Mouse (Mus musculus) fat pad, adult 2 months (tissue): ENCODE measurements around the gene 2410131K14Rik.

Experiments used
- DNase-seq: peaks from one replicate; pipeline ENCODE4 v3.0.0-alpha.2; 2011; ENCODE audit warnings: low read depth, low spot score; ENCODE audit errors: extremely low read depth

The 2410131K14Rik gene

DNA sequence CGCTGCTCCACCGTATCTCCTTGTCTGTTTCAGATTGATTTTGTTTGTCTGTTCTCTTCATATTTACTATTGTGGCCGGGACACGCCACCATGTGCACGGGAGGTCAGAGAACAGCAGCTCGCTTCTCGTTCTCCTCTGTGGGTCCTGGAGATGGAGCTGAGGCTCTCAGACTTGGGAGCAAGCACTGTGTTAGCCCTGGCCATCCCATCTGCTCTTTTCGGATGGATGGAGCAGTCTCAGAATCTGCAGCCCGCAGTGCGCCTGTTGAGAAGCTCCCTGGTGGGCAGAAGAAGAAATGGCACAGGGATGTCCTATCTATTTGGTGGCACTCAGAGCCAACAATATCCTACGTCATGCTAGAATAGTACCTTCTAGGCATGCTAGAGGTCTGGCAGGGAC is 15.6 kb downstream of the 2410131K14Rik start:
- DNase-seq = no peak

DNA sequence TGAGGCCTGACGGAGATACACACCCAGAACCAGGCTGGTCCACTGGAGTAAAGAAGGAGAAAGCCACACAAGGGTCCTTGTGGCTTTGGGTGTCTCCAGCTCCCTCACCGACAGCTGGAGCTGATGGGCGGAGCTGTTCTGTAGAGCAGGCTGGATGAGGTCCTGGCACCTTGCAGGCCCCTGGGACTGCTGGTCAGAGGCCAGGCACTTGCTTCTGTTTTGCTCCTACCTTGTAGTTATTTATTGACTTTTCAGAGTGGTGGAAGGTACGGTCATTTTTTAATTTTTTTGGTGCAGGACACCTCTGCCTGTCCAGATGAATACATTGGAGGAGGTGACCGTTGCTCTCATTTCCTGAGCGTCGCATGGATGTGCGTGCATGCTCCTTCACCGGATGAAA is 16.2 kb downstream of the 2410131K14Rik start:
- no peak for DNase-seq

DNA sequence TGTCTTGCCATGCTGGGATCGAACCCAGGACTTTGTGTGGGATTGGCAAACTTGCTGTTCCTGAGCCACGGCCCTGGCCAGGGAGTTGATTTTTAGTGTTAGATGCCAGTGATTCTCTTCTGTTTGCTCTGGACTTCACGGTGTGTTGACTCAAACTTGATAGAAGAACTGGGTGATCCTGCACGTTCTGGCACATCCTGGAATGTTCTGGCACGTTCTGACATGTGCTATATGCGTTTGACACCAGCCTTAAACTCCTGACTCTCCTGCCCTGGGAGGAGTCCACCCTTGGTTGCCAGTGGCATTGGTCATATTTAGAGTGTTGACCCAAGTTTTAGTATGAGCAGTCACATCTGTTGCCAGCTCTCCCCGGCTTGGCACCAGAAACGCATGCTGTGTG is 17.4 kb downstream of the 2410131K14Rik start:
- DNase-seq = no peak

DNA sequence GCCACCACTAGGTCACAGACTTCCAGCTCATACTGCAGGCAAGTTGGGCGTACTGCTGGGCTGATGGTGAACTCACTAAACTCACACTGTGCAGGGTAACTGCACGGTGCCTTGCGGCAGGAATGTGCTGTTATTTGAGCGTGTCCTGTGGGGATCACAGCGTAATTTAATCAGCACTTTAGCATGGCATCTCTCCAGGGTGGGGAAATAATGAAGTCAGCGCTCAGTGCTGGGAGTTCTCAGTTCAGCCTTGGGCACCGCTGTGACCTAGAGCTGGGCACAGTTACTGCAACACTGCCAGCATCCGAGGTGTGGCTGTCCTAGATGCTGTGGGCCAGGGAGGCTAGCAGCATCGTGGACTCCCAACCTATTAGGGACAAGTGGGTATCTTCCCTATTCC is 19.3 kb downstream of the 2410131K14Rik start:
- DNase-seq = no peak

- DNase-seq = no peak
Observed at GRCm38 (mm10) chr5:118265366-118265765, 20.3 kb downstream of the 2410131K14Rik start.

DNA sequence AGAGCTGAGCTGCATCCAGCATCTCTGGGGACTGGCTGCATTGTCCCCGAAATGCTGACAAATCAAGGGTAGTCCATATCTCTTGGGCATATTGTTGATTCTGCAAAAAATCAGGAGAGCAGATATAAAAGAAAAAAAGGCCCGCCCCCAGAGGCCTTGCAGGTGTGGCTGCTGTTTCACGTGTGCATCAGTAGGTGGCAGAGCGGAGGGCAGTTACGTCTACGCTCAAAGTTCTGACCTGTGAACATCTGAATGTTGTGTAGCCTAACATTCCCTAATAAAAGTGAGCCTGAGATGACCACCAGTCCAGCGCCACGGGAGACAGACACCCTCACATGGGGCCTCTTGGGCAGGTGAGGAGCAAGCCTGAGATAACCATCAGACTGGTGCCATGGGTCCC is 21.3 kb downstream of the 2410131K14Rik start:
- DNase-seq = no peak

DNA sequence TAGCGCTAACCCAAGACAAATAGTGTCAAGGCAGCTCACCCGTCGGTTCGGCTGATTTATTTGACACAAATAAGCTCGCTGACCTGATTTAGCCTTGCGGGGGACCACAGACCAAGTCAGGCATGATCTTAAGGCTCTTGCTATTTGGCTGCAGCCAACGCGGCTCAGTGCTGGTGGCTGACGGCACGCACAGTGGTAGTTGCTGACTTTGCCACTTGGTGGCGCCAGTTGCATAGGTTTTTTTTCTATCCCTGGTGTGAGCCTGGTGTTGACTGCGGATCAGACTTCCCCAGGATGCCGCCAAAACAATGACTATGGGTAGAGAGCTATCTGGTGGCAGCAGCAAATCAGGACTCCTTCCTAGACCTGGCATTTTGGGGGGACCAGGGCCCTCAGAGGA is 24.0 kb downstream of the 2410131K14Rik start:
- no peak for DNase-seq

DNA sequence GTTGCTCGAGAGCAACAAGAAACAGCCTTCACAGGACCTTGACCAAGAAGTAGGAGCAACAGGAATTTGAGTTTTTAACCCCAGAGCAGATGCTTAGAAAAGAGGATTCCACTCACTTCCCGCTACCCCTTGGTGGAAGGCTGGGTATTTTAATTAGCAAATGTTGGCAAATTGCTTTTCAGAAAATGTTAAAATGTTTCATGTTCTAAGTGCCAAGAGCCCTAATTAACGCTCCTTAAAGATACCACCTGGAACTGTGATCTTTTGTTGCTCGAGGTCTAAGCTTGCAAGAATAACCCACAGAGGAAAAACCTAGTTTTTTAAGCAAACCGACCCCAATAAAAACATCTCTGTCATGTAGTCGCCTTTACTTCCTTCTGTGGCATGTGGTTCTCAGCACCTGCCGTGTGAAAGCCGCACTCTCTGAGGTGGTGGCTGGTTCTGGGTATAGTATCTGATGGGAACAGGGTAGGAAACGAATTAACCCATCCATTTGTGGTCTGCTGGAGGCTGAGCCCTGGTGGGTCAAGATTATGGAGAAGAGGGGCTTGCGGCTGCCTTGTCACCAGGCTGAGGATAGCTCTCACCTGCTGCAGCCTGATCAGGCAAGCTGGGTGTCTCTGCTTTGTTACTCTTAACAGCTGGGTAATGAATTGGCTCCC is 26.6 kb downstream of the 2410131K14Rik start:
- no peak for DNase-seq

- DNase-seq = no peak
Observed at GRCm38 (mm10) chr5:118273446-118273845, 28.4 kb downstream of the 2410131K14Rik start.

- no peak for DNase-seq
Observed at GRCm38 (mm10) chr5:118274546-118274945, 29.5 kb downstream of the 2410131K14Rik start.

- no peak for DNase-seq
Observed at GRCm38 (mm10) chr5:118276281-118276680, 31.3 kb downstream of the 2410131K14Rik start.

DNA sequence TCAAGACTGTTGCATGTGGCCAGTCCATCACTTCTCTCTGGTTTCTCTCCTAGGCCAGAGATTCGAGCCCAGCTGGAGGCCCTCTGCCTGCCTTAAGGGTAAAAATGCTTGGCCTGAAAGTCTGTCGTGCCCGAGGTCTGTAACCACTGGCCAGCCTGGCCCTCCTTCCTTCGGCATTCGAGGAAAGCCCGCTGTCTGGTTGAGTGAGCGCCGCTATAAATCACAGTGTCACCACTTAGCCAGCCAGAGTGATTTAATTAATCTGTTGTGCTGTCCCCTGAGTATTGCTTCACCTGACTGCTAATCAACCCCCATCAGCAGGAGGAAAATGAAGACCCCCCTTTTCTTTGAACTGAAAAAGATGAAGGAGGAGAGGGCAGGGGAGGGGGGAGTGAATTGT is 31.7 kb downstream of the 2410131K14Rik start:
- no peak for DNase-seq

- no peak for DNase-seq
Observed at GRCm38 (mm10) chr5:118277741-118278495, 32.9 kb downstream of the 2410131K14Rik start.

- no peak for DNase-seq
Observed at GRCm38 (mm10) chr5:118291453-118291852, 46.4 kb downstream of the 2410131K14Rik start.

- DNase-seq = no peak
Observed at GRCm38 (mm10) chr5:118292476-118292875, 47.4 kb downstream of the 2410131K14Rik start.

DNA sequence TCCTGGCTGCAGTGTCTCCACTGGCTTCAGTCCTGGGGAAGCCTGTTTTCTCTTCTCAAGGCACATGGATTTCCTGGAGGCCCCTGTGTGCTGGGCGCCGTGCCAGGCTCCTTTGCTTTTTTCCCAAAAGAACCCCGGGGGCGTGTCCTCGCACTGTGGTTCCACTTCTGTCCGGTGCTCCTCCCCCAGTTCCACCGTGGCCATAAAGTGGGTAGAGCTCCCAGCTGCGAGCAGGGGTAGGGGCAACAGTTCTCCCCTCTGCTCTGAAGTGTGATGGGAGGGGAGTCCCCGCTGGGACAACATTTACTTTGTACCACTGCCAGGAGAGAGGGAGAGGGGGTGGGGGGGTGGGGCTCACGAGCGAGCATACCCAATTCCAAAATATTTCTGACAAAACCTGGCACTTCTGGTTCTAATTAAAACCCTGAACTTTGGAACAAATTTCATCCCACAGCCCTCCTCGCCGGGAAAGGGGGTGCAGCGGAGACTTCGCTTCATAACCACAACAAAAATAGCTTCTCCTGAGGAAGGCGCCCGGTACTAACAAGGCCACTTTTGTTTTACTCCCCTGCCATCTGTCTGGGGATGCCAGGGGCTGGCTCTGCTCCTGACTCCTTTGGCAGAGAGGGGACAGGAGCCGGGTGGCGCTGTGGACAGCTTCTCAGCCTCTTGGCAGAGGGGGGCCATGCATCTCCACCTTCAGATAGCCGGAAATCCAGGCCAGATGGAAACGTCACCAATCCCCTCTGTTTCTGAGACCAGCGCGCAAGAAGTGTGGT is 49.2 kb downstream of the 2410131K14Rik start:
- no peak for DNase-seq

DNA sequence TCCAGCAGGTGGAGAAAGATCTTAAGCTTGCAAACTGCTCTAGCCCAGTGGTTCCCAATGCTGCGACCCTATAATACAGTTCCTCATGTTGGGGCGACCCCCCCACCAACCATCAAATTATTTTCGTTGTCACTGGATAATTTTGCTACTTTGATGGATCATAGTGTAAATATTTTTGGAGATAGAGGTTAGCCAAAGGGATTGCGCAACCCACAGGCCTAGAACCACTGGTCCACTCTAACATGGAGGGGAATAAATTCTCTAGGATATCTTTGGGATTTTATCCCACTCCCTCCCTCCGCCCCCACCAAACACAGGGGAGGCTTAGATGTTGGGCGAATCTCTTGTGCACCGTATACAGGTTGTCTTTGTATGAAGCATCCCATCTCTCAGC is 49.8 kb downstream of the 2410131K14Rik start:
- DNase-seq = no peak

GRCm38 (mm10) chr5:118297338-118297746 is 52.3 kb downstream of the 2410131K14Rik start:
- DNase-seq = no peak

- no peak for DNase-seq
Observed at GRCm38 (mm10) chr5:118299720-118300400, 54.8 kb downstream of the 2410131K14Rik start.

DNA sequence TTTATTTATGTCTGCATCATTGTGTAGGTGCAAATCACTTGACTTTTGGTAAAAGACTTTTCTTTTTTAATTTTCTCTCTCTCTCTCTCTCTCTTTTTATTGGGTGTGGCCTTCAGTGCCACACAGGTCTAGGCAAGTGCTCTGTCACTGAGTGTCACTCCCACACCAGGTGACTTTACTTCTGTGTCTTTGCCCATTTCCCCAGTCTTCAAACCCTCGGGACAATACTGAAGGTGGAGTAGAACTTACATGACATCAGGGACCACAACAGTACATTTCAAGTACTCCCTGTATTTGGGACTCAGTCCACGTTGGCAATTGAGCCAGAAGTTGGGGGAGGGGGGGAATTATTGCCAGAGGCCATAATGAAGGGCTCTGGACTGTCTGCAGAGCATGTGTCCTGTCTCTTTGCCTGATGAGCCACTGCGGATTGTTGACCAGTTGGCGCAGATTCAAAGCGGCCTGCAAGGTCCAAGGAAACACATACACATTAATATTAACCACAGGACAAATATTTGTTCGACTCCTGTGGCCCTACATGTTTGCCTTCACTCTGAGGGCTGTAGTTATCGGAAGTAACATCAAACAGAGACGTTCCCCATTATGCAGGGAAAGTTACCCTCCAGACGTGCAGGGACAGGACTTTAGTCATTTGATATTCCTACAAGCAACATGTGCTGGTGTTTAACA is 57.6 kb downstream of the 2410131K14Rik start:
- no peak for DNase-seq
